Comparison of ENCODE assay signal across 13 mouse cellular contexts in the genomic region with DNA sequence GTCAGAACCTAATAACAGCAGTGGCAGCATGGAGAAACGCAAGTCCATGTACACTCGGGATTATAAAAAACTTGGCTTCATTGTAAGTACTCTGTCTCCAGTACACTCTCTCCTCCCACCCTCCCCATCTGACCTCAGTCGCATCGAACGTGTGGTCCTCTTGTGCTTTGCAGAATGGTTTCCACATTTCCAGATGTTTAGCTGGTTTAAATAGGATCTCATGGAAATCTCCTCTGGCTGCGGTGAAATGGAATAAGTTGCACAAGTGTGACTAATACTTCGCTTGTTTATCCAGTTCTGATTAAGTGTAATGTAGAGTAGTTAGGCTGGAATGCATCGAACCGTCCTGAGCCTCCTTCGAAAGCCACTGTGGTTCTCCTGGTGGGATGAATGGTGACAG.
DNase-seq lines count a peak whose midpoint lies in the region; ATAC-seq lines count a peak whose summit lies in the region.
"Had no signal": no experiment of that assay in that cellular context is flagged by ENCODE, and none has a peak within 500 bp of the region (broad histone marks: within the 10 kb centered on the region; RNA-seq: fewer than 3 reads in every experiment).

No protein-coding gene starts in this region.

- ATAC-seq in heart, embryonic 11.5 days (replicated peaks; ENCODE audit: insufficient number of reproducible peaks, low FRiP score, low TSS enrichment): no peak
- ATAC-seq: inflammation-experienced regulatory T-cells, adult 6 months; liver, embryonic 12.5 days had no signal

- no peaks in the 10 kb centered on the region for H3K9me3 ChIP-seq in heart, embryonic 11.5 days (replicated peaks; ENCODE audit: control insufficient read depth, low read length)
- H3K9me3 ChIP-seq: liver, embryonic 12.5 days; megakaryocyte, embryonic 14.5 days had no signal

- no peak overlapping the region for H3K27ac ChIP-seq in heart, embryonic 11.5 days (ENCODE audit: low read depth, low read length)
- H3K27ac ChIP-seq: liver, embryonic 12.5 days had no signal

- H3K27me3 ChIP-seq in heart, embryonic 11.5 days (ENCODE audit: control insufficient read depth, insufficient read depth, low read length): no peaks in the 10 kb centered on the region
- H3K27me3 ChIP-seq: liver, embryonic 12.5 days; megakaryocyte, embryonic 14.5 days had no signal

- DNase-seq in heart, adult 18-20 months: peak; percentile 67 to 70
- peak; percentile 67 for DNase-seq in NIH3T3 (ENCODE audit: low read depth)
- peak; percentile 81 for DNase-seq in fibroblast of lung, adult 2 months (ENCODE audit: low read depth)
- DNase-seq in lung, postnatal 36 days: peak; percentile 65
- no peak for DNase-seq in kidney, postnatal 36 days
- no peak for DNase-seq in layer of hippocampus, postnatal 25 days (ENCODE audit: extremely low spot score in 1 of 2, low spot score in 1 of 2)
- no peak for DNase-seq in adrenal gland, adult 8-10 months
- DNase-seq: kidney, postnatal 25 days; thymus, postnatal 4 days had no signal

- no peak overlapping the region for H3K4me2 ChIP-seq in heart, embryonic 11.5 days
- H3K4me2 ChIP-seq: liver, embryonic 12.5 days had no signal

- no peak overlapping the region for H3K9ac ChIP-seq in heart, embryonic 11.5 days (ENCODE audit: low read depth, low read length)
- H3K9ac ChIP-seq: liver, embryonic 12.5 days had no signal

- no peak overlapping the region for H3K4me3 ChIP-seq in heart, embryonic 11.5 days (ENCODE audit: low read depth, low read length)
- H3K4me3 ChIP-seq: liver, embryonic 12.5 days; megakaryocyte, embryonic 14.5 days had no signal

- no peaks in the 10 kb centered on the region for H3K4me1 ChIP-seq in heart, embryonic 11.5 days (ENCODE audit: control insufficient read depth, insufficient read depth, low read length)
- H3K4me1 ChIP-seq: liver, embryonic 12.5 days had no signal

- 85% methylated on average over 10 of the region's 10 CpGs for WGBS in heart, embryonic 11.5 days (ENCODE audit: insufficient replicate concordance)

- no peaks in the 10 kb centered on the region for H3K36me3 ChIP-seq in heart, embryonic 11.5 days (ENCODE audit: control insufficient read depth, insufficient read depth, low read length)
- H3K36me3 ChIP-seq: liver, embryonic 12.5 days had no signal

Comparison
In these comparisons a context has a peak if more than half of its experiments do, and no peak if none do; other contexts are left out.
1. DNase-seq: peak in heart, adult 18-20 months (2 of 2), NIH3T3 (single experiment), fibroblast of lung, adult 2 months (single experiment) and lung, postnatal 36 days (single experiment); none in kidney, postnatal 36 days (0 of 2), layer of hippocampus, postnatal 25 days (0 of 2) and adrenal gland, adult 8-10 months (single experiment).